Mouse (Mus musculus) limb, embryonic 14.5 days (tissue): ENCODE data around the gene Snrnp40. TPM values are rescaled to one million over a fixed set of nuclear protein-coding genes. Genes with fewer than 3 reads are reported as not detected.

ENCODE experiments used
- ATAC-seq: fragments of 200-750 bp; cut with Nextera tagmentation; 2 replicates; pipeline ENCODE4 v1.8.0; 2017; ENCODE audit warnings: low read depth, moderate number of reproducible peaks, moderate TSS enrichment; ENCODE audit not compliant: low FRiP score
- DNase-seq: peaks from one replicate; pipeline ENCODE4 v3.0.0-alpha.2; 2015; ENCODE audit warnings: low spot score
- H3K27ac ChIP-seq: fragments of 300-500 bp; sonication (generic); replicated peaks from 2 replicates; pipeline ENCODE4 v1.5.1; 2014; ENCODE audit warnings: low read depth, mild to moderate bottlenecking, low read length, moderate library complexity, mixed read lengths
- H3K27me3 ChIP-seq: fragments of 300-500 bp; sonication (generic); 2 replicates; pipeline ENCODE4 v1.6.1; 2014; ENCODE audit warnings: low read length, mixed read lengths; ENCODE audit not compliant: control insufficient read depth, insufficient read depth
- H3K36me3 ChIP-seq: fragments of 300-500 bp; sonication (generic); 2 replicates; pipeline ENCODE4 v1.6.1; 2014; ENCODE audit warnings: mild to moderate bottlenecking, low read length, moderate library complexity, mixed read lengths; ENCODE audit not compliant: control insufficient read depth, insufficient read depth
- H3K4me1 ChIP-seq: fragments of 300-500 bp; sonication (generic); 2 replicates; pipeline ENCODE4 v1.6.1; 2014; ENCODE audit warnings: antibody characterized with exemption, low read length, mixed read lengths; ENCODE audit not compliant: control insufficient read depth, insufficient read depth
- H3K4me2 ChIP-seq: fragments of 300-500 bp; sonication (generic); replicated peaks from 2 replicates; pipeline ENCODE4 v1.6.1; 2014; ENCODE audit warnings: low read depth, mild to moderate bottlenecking, low read length, moderate library complexity; ENCODE audit not compliant: severe bottlenecking
- H3K4me3 ChIP-seq: fragments of 300-500 bp; sonication (generic); replicated peaks from 2 replicates; pipeline ENCODE4 v1.5.1; 2014; ENCODE audit warnings: low read length
- H3K9ac ChIP-seq: fragments of 300-500 bp; sonication (generic); 2 replicates; pipeline ENCODE4 v1.6.1; 2014; ENCODE audit warnings: mild to moderate bottlenecking, low read depth, low read length, moderate library complexity; ENCODE audit not compliant: severe bottlenecking
- H3K9me3 ChIP-seq: fragments of 300-500 bp; sonication (generic); 2 replicates; pipeline ENCODE4 v1.6.1; 2016; ENCODE audit warnings: low read length; ENCODE audit not compliant: control insufficient read depth
- POLR2A ChIP-seq: fragments of 200-500 bp; IDR thresholded peaks from 2 replicates; pipeline ENCODE4 v1.8.0; 2012; ENCODE audit warnings: inconsistent platforms, mild to moderate bottlenecking, moderate library complexity, borderline replicate concordance; ENCODE audit not compliant: insufficient read depth, insufficient read length; ENCODE audit errors: extremely low read depth
- WGBS: fragments of 180-500 bp; shearing (Covaris S2); extraction: QIAGEN DNeasy Blood & Tissue Kit; methylation state at CpG from one replicate; pipeline ENCODE4 v1.1.7; 2014; 5-methylcytosine and 5-hydroxymethylcytosine counted together
- polyA plus RNA-seq, 2 experiments: library from polyadenylated mRNA; depleted of rRNA in 1 of 2; stranded (reverse) in 1 of 2; unstranded in 1 of 2; fragments of >200 nt; fragmentation: Nextera tagmentation in 1 of 2; extraction: Ambion mirVana in 1 of 2; gene quantifications; 2 replicates each; pipeline versions ENCODE4 v1.2.1 to v1.2.3; 2012 to 2014

Snrnp40 gene
- polyA plus RNA-seq, 2 experiments, result 100 to 137 TPM

GRCm38 (mm10) chr4:130352588-130352987 is 7.3 kb upstream of the Snrnp40 start:
- Histone ChIP-seq H3K9ac (no peak overlapping the region), H3K36me3 (peaks cover 64% of the 10 kb centered on the region), H3K27ac (no peak overlapping the region), H3K4me1 (no peaks in the 10 kb centered on the region), H3K4me3 (no peak overlapping the region), H3K4me2 (no peak overlapping the region), H3K9me3 (no peaks in the 10 kb centered on the region), H3K27me3 (no peaks in the 10 kb centered on the region)
- no peak for DNase-seq
- TF ChIP-seq POLR2A, result no peak
- no peak for ATAC-seq
- WGBS, result 86% methylated on average over 7 of the region's 7 CpGs

DNA sequence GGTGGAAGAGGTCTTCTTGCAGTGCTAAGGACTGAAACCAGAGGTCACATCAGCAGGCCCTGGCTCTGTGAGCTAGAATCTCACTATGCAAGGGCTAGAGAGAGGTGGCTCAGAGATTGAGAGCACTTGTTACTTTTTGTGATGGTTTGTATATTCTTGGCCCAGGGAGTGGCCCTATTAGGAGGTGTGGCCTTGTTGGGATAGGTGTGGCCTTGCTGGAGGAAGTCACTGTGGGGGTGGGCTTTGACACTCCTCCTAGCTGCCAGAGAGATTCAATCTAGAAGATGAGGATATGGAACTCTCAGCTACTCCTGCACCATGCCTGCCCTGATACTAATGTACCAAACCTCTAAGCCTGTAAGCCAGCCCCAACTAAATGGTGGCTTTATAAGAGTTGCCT is 2.0 kb upstream of the Snrnp40 start:
- H3K4me2 ChIP-seq, result no peak overlapping the region
- ATAC-seq, result no peak
- H3K36me3 ChIP-seq, result peaks cover 12% of the 10 kb centered on the region
- no peak overlapping the region for H3K27ac ChIP-seq
- no peak for TF ChIP-seq POLR2A
- H3K27me3 ChIP-seq, result no peaks in the 10 kb centered on the region
- no peaks in the 10 kb centered on the region for H3K9me3 ChIP-seq
- no peak overlapping the region for H3K4me3 ChIP-seq
- no peak for DNase-seq
- H3K4me1 ChIP-seq, result peaks cover 14% of the 10 kb centered on the region
- no peak overlapping the region for H3K9ac ChIP-seq

DNA sequence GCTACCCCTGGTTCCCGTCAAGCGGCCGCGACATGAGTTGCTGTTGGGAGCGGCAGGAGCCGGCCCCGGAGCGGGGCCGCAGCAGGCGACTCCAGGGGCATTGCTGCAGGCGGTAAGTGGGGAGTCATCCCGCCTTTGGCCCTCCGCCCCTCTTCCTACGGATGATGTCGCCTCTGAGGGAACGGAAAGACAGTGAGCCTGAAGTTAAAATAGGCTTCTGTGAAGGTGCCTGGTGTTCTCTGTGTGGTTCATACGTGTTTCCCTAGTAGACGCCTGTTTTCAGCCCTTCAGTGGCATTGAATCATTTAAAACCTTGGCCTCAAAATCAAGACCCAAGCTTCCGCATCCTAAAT is 282 bp downstream of the Snrnp40 start:
- Histone ChIP-seq H3K27ac (peak overlapping the region; percentile 69), H3K9ac (peak overlapping the region; percentile 89), H3K4me2 (peak overlapping the region; percentile 76), H3K9me3 (no peaks in the 10 kb centered on the region), H3K36me3 (peaks cover 20% of the 10 kb centered on the region), H3K4me1 (peaks cover 14% of the 10 kb centered on the region), H3K27me3 (no peaks in the 10 kb centered on the region), H3K4me3 (peak overlapping the region; percentile 94)
- WGBS, result under 1% methylated on average over 17 of the region's 19 CpGs
- peak; percentile 8; the same call in 1 of the 2 replicates for ATAC-seq
- TF ChIP-seq POLR2A, result no peak
- DNase-seq, result no peak

DNA sequence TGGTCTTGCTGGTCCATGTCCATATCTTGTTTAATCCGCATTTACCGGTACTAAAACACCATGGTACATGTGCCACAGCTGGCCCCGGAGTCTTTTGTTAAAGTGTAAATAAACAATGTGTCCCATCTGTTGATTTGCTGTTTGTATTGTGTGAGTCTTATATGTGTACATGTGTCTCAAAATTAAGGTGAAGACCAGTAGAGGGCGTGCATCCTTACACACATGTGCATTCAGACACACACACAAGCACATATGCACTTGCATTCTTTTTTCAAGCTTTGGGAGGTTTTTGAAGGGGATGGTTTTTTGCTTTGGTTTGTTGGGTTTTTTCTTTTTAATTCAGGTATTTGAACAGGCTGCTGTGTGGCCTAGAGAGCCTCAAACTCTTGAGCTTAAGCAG is 16.7 kb downstream of the Snrnp40 start:
- 93% methylated on average over 4 of the region's 4 CpGs for WGBS
- no peak for DNase-seq
- no peak for ATAC-seq

GRCm38 (mm10) chr4:130377500-130377899 is 17.6 kb downstream of the Snrnp40 start:
- ATAC-seq, result no peak
- Histone ChIP-seq H3K36me3 (peaks cover 91% of the 10 kb centered on the region), H3K4me2 (no peak overlapping the region), H3K27me3 (no peaks in the 10 kb centered on the region), H3K9me3 (no peaks in the 10 kb centered on the region), H3K4me1 (no peaks in the 10 kb centered on the region), H3K27ac (no peak overlapping the region), H3K9ac (no peak overlapping the region), H3K4me3 (no peak overlapping the region)
- no peak for DNase-seq
- TF ChIP-seq POLR2A, result no peak
- WGBS, result 87% methylated on average over 4 of the region's 4 CpGs

More for the DNA sequence above, 16.7 kb downstream of the Snrnp40 start:
- Histone ChIP-seq H3K4me2 (no peak overlapping the region), H3K4me1 (no peaks in the 10 kb centered on the region), H3K36me3 (peaks cover 86% of the 10 kb centered on the region), H3K27ac (no peak overlapping the region), H3K9me3 (no peaks in the 10 kb centered on the region), H3K27me3 (no peaks in the 10 kb centered on the region), H3K4me3 (no peak overlapping the region), H3K9ac (no peak overlapping the region)
- no peak for TF ChIP-seq POLR2A

- no peak overlapping the region for H3K27ac ChIP-seq
- H3K27me3 ChIP-seq, result no peaks in the 10 kb centered on the region
- no peak for TF ChIP-seq POLR2A
- H3K4me1 ChIP-seq, result no peaks in the 10 kb centered on the region
- ATAC-seq (no peak), DNase-seq (no peak)
- H3K9me3 ChIP-seq, result no peaks in the 10 kb centered on the region
- H3K36me3 ChIP-seq, result peaks cover 95% of the 10 kb centered on the region
- H3K4me3 ChIP-seq, result no peak overlapping the region
- H3K9ac ChIP-seq, result no peak overlapping the region
- 93% methylated on average over 2 of the region's 2 CpGs for WGBS
- H3K4me2 ChIP-seq, result no peak overlapping the region
Observed at GRCm38 (mm10) chr4:130379181-130379580, 19.2 kb downstream of the Snrnp40 start.
